Mouse (Mus musculus) erythroblast, embryonic 14.5 days (primary cell): ENCODE data around the gene Gm28539. TPM values are rescaled to one million over a fixed set of nuclear protein-coding genes. Genes with fewer than 3 reads are reported as not detected.

Source experiments
- H3K27me3 ChIP-seq: 2 replicates; pipeline ENCODE4 v1.6.1; 2012; ENCODE audit warnings: inconsistent platforms; ENCODE audit not compliant: control insufficient read depth
- H3K36me3 ChIP-seq: 2 replicates; pipeline ENCODE4 v1.6.1; 2012; ENCODE audit warnings: mild to moderate bottlenecking, inconsistent platforms; ENCODE audit not compliant: control insufficient read depth
- H3K4me1 ChIP-seq: 2 replicates; pipeline ENCODE4 v1.6.1; 2012; ENCODE audit warnings: inconsistent platforms; ENCODE audit not compliant: control insufficient read depth
- H3K4me3 ChIP-seq: replicated peaks from 2 replicates; pipeline ENCODE3; 2012; ENCODE audit warnings: moderate library complexity, mild to moderate bottlenecking, inconsistent platforms
- H3K9me3 ChIP-seq: 2 replicates; pipeline ENCODE4 v1.6.1; 2012; ENCODE audit warnings: low read length, inconsistent platforms, mixed read lengths; ENCODE audit not compliant: control insufficient read depth
- GATA1 ChIP-seq: IDR thresholded peaks from 2 replicates; pipeline ENCODE4 v1.6.1; 2012; ENCODE audit warnings: low read length, inconsistent platforms, mixed read lengths
- TAL1 ChIP-seq: IDR thresholded peaks from 3 replicates; pipeline ENCODE4 v1.6.1; 2012; ENCODE audit warnings: low read length, inconsistent platforms, mixed read lengths
- polyA plus RNA-seq: library from polyadenylated mRNA; stranded (reverse); fragments of >175 nt; gene quantifications from 2 replicates; pipeline ENCODE4 v1.2.3, GENCODE M21; 2012

Gm28539 gene
- polyA plus RNA-seq, 1 experiment, result not detected

GRCm38 (mm10) chr16:18811032-18811431 is 25.4 kb upstream of the Gm28539 start:
- peak overlapping the region; percentile 79 for H3K4me3 ChIP-seq
- H3K9me3 ChIP-seq, result no peaks in the 10 kb centered on the region
- H3K36me3 ChIP-seq, result peaks cover 71% of the 10 kb centered on the region
- TF ChIP-seq TAL1 (no peak), GATA1 (no peak)
- no peaks in the 10 kb centered on the region for H3K27me3 ChIP-seq
- H3K4me1 ChIP-seq, result peaks cover 53% of the 10 kb centered on the region

- Histone ChIP-seq H3K9me3 (no peaks in the 10 kb centered on the region), H3K27me3 (no peaks in the 10 kb centered on the region), H3K4me1 (peaks cover 53% of the 10 kb centered on the region), H3K36me3 (peaks cover 71% of the 10 kb centered on the region), H3K4me3 (peak within 1 kb of the TSS; percentile 79)
- no peak for TF ChIP-seq GATA1
- TF ChIP-seq TAL1, result no peak
These were observed 24.7 kb upstream of the Gm28539 start, which contains the start of the genes Ufd1 and Cdc45 for GRCm38 (mm10) chr16:18811468-18812384. Gene Ufd1 (plus strand): TSS chr16:18811779. Gene Cdc45 (minus strand): TSS chr16:18811987.

- peaks cover 51% of the 10 kb centered on the region for H3K4me1 ChIP-seq
- H3K36me3 ChIP-seq, result peaks cover 71% of the 10 kb centered on the region
- TF ChIP-seq GATA1 (no peak), TAL1 (no peak)
- no peaks in the 10 kb centered on the region for H3K27me3 ChIP-seq
- H3K4me3 ChIP-seq, result peak overlapping the region; percentile 79
- H3K9me3 ChIP-seq, result no peaks in the 10 kb centered on the region
These were observed 23.9 kb upstream of the Gm28539 start for GRCm38 (mm10) chr16:18812385-18812910.

GRCm38 (mm10) chr16:18822356-18822755 is 14.0 kb upstream of the Gm28539 start:
- Histone ChIP-seq H3K9me3 (no peaks in the 10 kb centered on the region), H3K4me3 (no peak overlapping the region), H3K4me1 (peaks cover 25% of the 10 kb centered on the region), H3K27me3 (no peaks in the 10 kb centered on the region), H3K36me3 (peaks cover 100% of the 10 kb centered on the region)
- TF ChIP-seq GATA1, result no peak
- TF ChIP-seq TAL1, result no peak

GRCm38 (mm10) chr16:18822925-18823324 is 13.5 kb upstream of the Gm28539 start:
- Histone ChIP-seq H3K4me3 (no peak overlapping the region), H3K4me1 (peaks cover 25% of the 10 kb centered on the region), H3K36me3 (peaks cover 100% of the 10 kb centered on the region), H3K9me3 (no peaks in the 10 kb centered on the region), H3K27me3 (no peaks in the 10 kb centered on the region)
- TF ChIP-seq GATA1 (no peak), TAL1 (no peak)

GRCm38 (mm10) chr16:18828630-18829029 is 7.8 kb upstream of the Gm28539 start:
- H3K4me3 ChIP-seq, result no peak overlapping the region
- no peaks in the 10 kb centered on the region for H3K4me1 ChIP-seq
- peaks cover 100% of the 10 kb centered on the region for H3K36me3 ChIP-seq
- TF ChIP-seq TAL1 (no peak), GATA1 (no peak)
- no peaks in the 10 kb centered on the region for H3K27me3 ChIP-seq
- H3K9me3 ChIP-seq, result no peaks in the 10 kb centered on the region

- TF ChIP-seq TAL1, result no peak
- no peak for TF ChIP-seq GATA1
- Histone ChIP-seq H3K4me1 (no peaks in the 10 kb centered on the region), H3K27me3 (no peaks in the 10 kb centered on the region), H3K36me3 (peaks cover 100% of the 10 kb centered on the region), H3K4me3 (no peak overlapping the region), H3K9me3 (no peaks in the 10 kb centered on the region)
These were observed 7.3 kb upstream of the Gm28539 start for GRCm38 (mm10) chr16:18829102-18829501.

- Histone ChIP-seq H3K36me3 (peaks cover 79% of the 10 kb centered on the region), H3K9me3 (no peaks in the 10 kb centered on the region), H3K27me3 (no peaks in the 10 kb centered on the region), H3K4me3 (no peak overlapping the region), H3K4me1 (peaks cover 20% of the 10 kb centered on the region)
- TF ChIP-seq TAL1 (no peak), GATA1 (no peak)
These were observed 2.9 kb upstream of the Gm28539 start for GRCm38 (mm10) chr16:18833486-18833885.

GRCm38 (mm10) chr16:18836073-18836467 is 314 bp upstream of the Gm28539 start:
- Histone ChIP-seq H3K4me1 (peaks cover 20% of the 10 kb centered on the region), H3K4me3 (peak overlapping the region; percentile 89), H3K36me3 (peaks cover 66% of the 10 kb centered on the region), H3K9me3 (no peaks in the 10 kb centered on the region), H3K27me3 (no peaks in the 10 kb centered on the region)
- TF ChIP-seq GATA1 (no peak), TAL1 (no peak)
